Mouse (Mus musculus): Measurements from ENCODE around the gene Mrps2. TPM values are rescaled to one million over a fixed set of nuclear protein-coding genes. Genes with fewer than 3 reads are reported as not detected.
"Not testable (repeated sequence)": the region's sequence is repeated elsewhere in the genome, so short reads cannot be mapped to it uniquely, and the experiment has no call there.

Mrps2 gene
- total and polyA plus RNA-seq, 3 experiments = 30.5 to 71.4 (median 70.3) TPM

GRCm38 (mm10) chr2:28472011-28472410 lies 4.1 kb downstream of the Mrps2 start:
- not testable (repeated sequence) for H3K9me3 ChIP-seq (replicated peaks; ENCODE audit: insufficient read depth, low read length); H3K27me3 ChIP-seq (ENCODE audit: control insufficient read depth in 1 of 2, insufficient read depth in 2 of 2, low read length in 2 of 2); H3K27ac ChIP-seq (ENCODE audit: control insufficient read depth, low read depth, low read length); H3K4me3 ChIP-seq (ENCODE audit: control insufficient read depth in 1 of 2, insufficient read depth in 1 of 2, low read depth in 2 of 2, low read length in 2 of 2); DNase-seq (ENCODE audit: low read depth, low spot score); H3K9ac ChIP-seq (ENCODE audit: control insufficient read depth, low read depth, low read length, poor library complexity, severe bottlenecking); H3K36me3 ChIP-seq (ENCODE audit: control insufficient read depth in 1 of 2, insufficient read depth in 2 of 2, low read length in 2 of 2)
- Histone ChIP-seq H3K4me1 (ENCODE audit: control insufficient read depth in 1 of 2, insufficient read depth in 2 of 2, low read length in 2 of 2) (peaks cover 3 to 12% of the 10 kb centered on the region in 2 experiments; a peak in 2 of 4 replicates), H3K79me2 (ENCODE audit: control insufficient read depth, insufficient read depth, low read length, poor library complexity) (peaks cover 12% of the 10 kb centered on the region)
- TF ChIP-seq ZNF384 (IDR thresholded peaks at IDR 0.05; ENCODE audit: low read depth, low read length) (0 out of 2 replicates have a peak, but pooled peaks have one; percentile 13), POLR2AphosphoS2 (IDR thresholded peaks at IDR 0.05; ENCODE audit: low read length) (0 out of 2 replicates have a peak, but pooled peaks have one; percentile 21)

- H3K27me3 ChIP-seq (ENCODE audit: control insufficient read depth in 1 of 2, insufficient read depth in 2 of 2, low read length in 2 of 2); H3K9ac ChIP-seq (ENCODE audit: control insufficient read depth, low read depth, low read length, poor library complexity, severe bottlenecking); H3K9me3 ChIP-seq (replicated peaks; ENCODE audit: insufficient read depth, low read length); H3K4me1 ChIP-seq (ENCODE audit: control insufficient read depth in 1 of 2, insufficient read depth in 2 of 2, low read length in 2 of 2); H3K4me3 ChIP-seq (ENCODE audit: control insufficient read depth in 1 of 2, insufficient read depth in 1 of 2, low read depth in 2 of 2, low read length in 2 of 2); DNase-seq (ENCODE audit: low read depth, low spot score); H3K27ac ChIP-seq (ENCODE audit: control insufficient read depth, low read depth, low read length); H3K79me2 ChIP-seq (ENCODE audit: control insufficient read depth, insufficient read depth, low read length, poor library complexity); H3K36me3 ChIP-seq (ENCODE audit: control insufficient read depth in 1 of 2, insufficient read depth in 2 of 2, low read length in 2 of 2): not testable (repeated sequence)
- TF ChIP-seq ZNF384 (IDR thresholded peaks at IDR 0.05; ENCODE audit: low read depth, low read length) = peak; percentile 84
Observed at GRCm38 (mm10) chr2:28477993-28478392, 10.1 kb downstream of the Mrps2 start.

GRCm38 (mm10) chr2:28479208-28480204 lies 11.6 kb downstream of the Mrps2 start:
- Histone ChIP-seq H3K9me3 (replicated peaks; ENCODE audit: insufficient read depth, low read length) (no peaks in the 10 kb centered on the region), H3K27me3 (ENCODE audit: control insufficient read depth in 1 of 2, insufficient read depth in 2 of 2, low read length in 2 of 2) (no peaks in the 10 kb centered on the region; a peak in 2 of 4 replicates), H3K9ac (ENCODE audit: control insufficient read depth, low read depth, low read length, poor library complexity, severe bottlenecking) (no peak overlapping the region), H3K27ac (ENCODE audit: control insufficient read depth, low read depth, low read length) (no peak overlapping the region), H3K4me3 (ENCODE audit: control insufficient read depth in 1 of 2, insufficient read depth in 1 of 2, low read depth in 2 of 2, low read length in 2 of 2) (no peak overlapping the region), H3K79me2 (ENCODE audit: control insufficient read depth, insufficient read depth, low read length, poor library complexity) (no peaks in the 10 kb centered on the region), H3K4me1 (ENCODE audit: control insufficient read depth in 1 of 2, insufficient read depth in 2 of 2, low read length in 2 of 2) (no peaks in the 10 kb centered on the region), H3K36me3 (ENCODE audit: control insufficient read depth in 1 of 2, insufficient read depth in 2 of 2, low read length in 2 of 2) (no peaks in the 10 kb centered on the region)
- no peak for DNase-seq (ENCODE audit: low read depth, low spot score)
- TF ChIP-seq EP300 (IDR thresholded peaks at IDR 0.05; ENCODE audit: low read depth in 1 of 2, low read length in 2 of 2) (no peak), TCF12 (IDR thresholded peaks at IDR 0.05; ENCODE audit: low read depth, low read length) (no peak), TAL1 (IDR thresholded peaks at IDR 0.05; ENCODE audit: low read length) (no peak), POLR2AphosphoS5 (IDR thresholded peaks at IDR 0.05; ENCODE audit: borderline replicate concordance, low read depth, low read length) (no peak), NELFE (IDR thresholded peaks at IDR 0.05; ENCODE audit: low read depth, low read length) (no peak), ELF1 (IDR thresholded peaks at IDR 0.05; ENCODE audit: low read depth, low read length) (no peak), MXI1 (IDR thresholded peaks at IDR 0.05; ENCODE audit: low read depth, low read length) (no peak), MAX (IDR thresholded peaks at IDR 0.05; ENCODE audit: low read length) (no peak), HCFC1 (IDR thresholded peaks at IDR 0.05; ENCODE audit: low read depth, low read length) (no peak), MAFK (IDR thresholded peaks at IDR 0.05; ENCODE audit: borderline replicate concordance, low read depth, low read length) (no peak), POLR2AphosphoS2 (IDR thresholded peaks at IDR 0.05; ENCODE audit: low read length) (no peak), SIN3A (IDR thresholded peaks at IDR 0.05; ENCODE audit: low read length) (no peak), E2F4 (IDR thresholded peaks at IDR 0.05; ENCODE audit: borderline replicate concordance, low read depth, low read length) (no peak), USF1 (IDR thresholded peaks at IDR 0.05; ENCODE audit: low read depth, low read length) (no peak), ZMIZ1 (IDR thresholded peaks at IDR 0.05; ENCODE audit: low read depth, low read length) (no peak), TBP (IDR thresholded peaks at IDR 0.05; ENCODE audit: low read depth, low read length) (no peak), POLR2A (IDR thresholded peaks at IDR 0.05; ENCODE audit: control insufficient read depth in 1 of 2, insufficient read depth in 1 of 2, low read depth in 1 of 2, low read length in 2 of 2, poor library complexity in 1 of 2) (no peak), UBTF (IDR thresholded peaks at IDR 0.05; ENCODE audit: borderline replicate concordance, insufficient read depth, low read depth, low read length) (no peak)
